Mouse (Mus musculus) liver, embryonic 11.5 days (tissue): ENCODE data around the gene Gm8297. TPM values are rescaled to one million over a fixed set of nuclear protein-coding genes. Genes with fewer than 3 reads are reported as not detected.
"Not testable (repeated sequence)": the region's sequence is repeated elsewhere in the genome, so short reads cannot be mapped to it uniquely, and the experiment has no call there.

Source experiments
- ATAC-seq: fragments of 200-750 bp; cut with Nextera tagmentation; replicated peaks from 2 replicates; pipeline ENCODE4 v1.8.0; 2017; ENCODE audit warnings: moderate number of reproducible peaks, mild to moderate bottlenecking, moderate TSS enrichment, moderate library complexity; ENCODE audit not compliant: low FRiP score
- DNase-seq: peaks from one replicate; pipeline ENCODE4 v3.0.0-alpha.2; 2017; ENCODE audit warnings: low spot score
- H3K27ac ChIP-seq: fragments of 300-500 bp; sonication (generic); 2 replicates; pipeline ENCODE4 v1.5.1; 2014; ENCODE audit warnings: mild to moderate bottlenecking, low read depth, low read length, control low read depth
- H3K27me3 ChIP-seq: fragments of 300-500 bp; sonication (generic); replicated peaks from 2 replicates; pipeline ENCODE4 v1.6.1; 2014; ENCODE audit warnings: low read length, mixed read lengths; ENCODE audit not compliant: control insufficient read depth, insufficient read depth
- H3K36me3 ChIP-seq: fragments of 300-500 bp; sonication (generic); 2 replicates; pipeline ENCODE4 v1.6.1; 2014; ENCODE audit warnings: mild to moderate bottlenecking, low read length, moderate library complexity, mixed read lengths; ENCODE audit not compliant: control insufficient read depth, insufficient read depth
- H3K4me1 ChIP-seq: fragments of 300-500 bp; sonication (generic); replicated peaks from 2 replicates; pipeline ENCODE4 v1.6.1; 2014; ENCODE audit warnings: low read length, mixed read lengths; ENCODE audit not compliant: control insufficient read depth, insufficient read depth
- H3K4me2 ChIP-seq: fragments of 300-500 bp; sonication (generic); 2 replicates; pipeline ENCODE4 v1.6.1; 2014; ENCODE audit warnings: mild to moderate bottlenecking, control low read depth, moderate library complexity
- H3K4me3 ChIP-seq: fragments of 300-500 bp; sonication (generic); 2 replicates; pipeline ENCODE4 v1.5.1; 2014; ENCODE audit warnings: low read depth, low read length, control low read depth
- H3K9ac ChIP-seq: fragments of 300-500 bp; sonication (generic); 2 replicates; pipeline ENCODE4 v1.6.1; 2014; ENCODE audit warnings: low read depth, low read length, control low read depth
- H3K9me3 ChIP-seq: fragments of 300-500 bp; sonication (generic); 2 replicates; pipeline ENCODE4 v1.6.1; 2016; ENCODE audit warnings: low read length, inconsistent platforms, mixed read lengths; ENCODE audit not compliant: control insufficient read depth
- WGBS: fragments of 180-500 bp; shearing (Covaris S2); extraction: QIAGEN DNeasy Blood & Tissue Kit; methylation state at CpG from one replicate; pipeline ENCODE4 v1.1.7; 2014; 5-methylcytosine and 5-hydroxymethylcytosine counted together
- polyA plus RNA-seq: library from polyadenylated mRNA; unstranded; fragments of >200 nt; fragmentation: Nextera tagmentation; extraction: Ambion mirVana; gene quantifications from 2 replicates; pipeline ENCODE4 v1.2.1, GENCODE M21; 2014

The Gm8297 gene
- polyA plus RNA-seq: not detected in 2 replicates

DNA sequence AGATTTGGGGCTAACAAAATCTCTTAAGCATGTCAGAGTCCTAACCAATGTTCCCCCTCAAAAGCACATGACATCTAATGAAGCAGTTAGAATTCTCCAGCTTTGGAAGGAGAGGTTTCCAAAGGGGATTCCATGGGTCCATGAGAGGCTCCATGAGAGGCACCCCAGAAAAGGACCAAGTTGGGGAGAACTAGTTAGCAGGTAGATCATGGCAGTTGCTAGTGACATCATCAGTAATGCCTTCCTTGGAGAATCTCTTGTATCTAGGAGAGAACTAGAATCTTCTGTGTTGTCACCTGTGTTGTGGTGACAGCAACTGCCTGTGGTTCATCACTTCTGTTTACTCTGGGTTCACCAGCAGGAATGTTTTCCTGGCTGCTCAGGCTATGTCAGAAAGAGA, at the start of gene Gm8297:
TSS of gene Gm8297 (plus strand) at position 301 of the 400 bp plus-strand sequence.
- H3K4me3 ChIP-seq, H3K9ac ChIP-seq, H3K27me3 ChIP-seq, H3K4me2 ChIP-seq, H3K36me3 ChIP-seq, H3K27ac ChIP-seq, H3K9me3 ChIP-seq, ATAC-seq, DNase-seq, H3K4me1 ChIP-seq: not testable (repeated sequence)

DNA sequence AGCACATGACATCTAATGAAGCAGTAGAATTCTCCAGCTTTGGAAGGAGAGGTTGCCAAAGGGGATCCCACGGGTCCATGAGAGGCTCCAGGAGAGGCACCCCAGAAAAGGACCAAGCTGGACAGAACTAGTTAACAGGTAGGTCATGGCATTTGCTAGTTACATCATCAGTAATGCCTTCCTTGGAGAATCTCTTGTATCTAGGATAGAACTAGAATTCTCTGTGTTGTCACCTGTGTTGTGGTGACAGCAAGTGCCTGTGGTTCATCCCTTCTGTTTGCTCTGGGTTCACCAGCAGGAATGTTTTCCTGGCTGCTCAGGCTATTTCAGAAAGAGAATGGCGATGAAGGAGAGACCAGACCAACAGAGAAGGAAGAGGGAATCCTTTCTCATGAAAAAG, 31.9 kb downstream of the Gm8297 start, which contains the start of gene Gm3298:
TSS of gene Gm3298 (plus strand) at position 301 of the 400 bp plus-strand sequence.
- H3K27ac ChIP-seq, H3K4me1 ChIP-seq, H3K4me2 ChIP-seq, H3K9me3 ChIP-seq, H3K9ac ChIP-seq, H3K36me3 ChIP-seq, DNase-seq, H3K27me3 ChIP-seq, H3K4me3 ChIP-seq, ATAC-seq: not testable (repeated sequence)
- 60% methylated on average over 1 of the region's 2 CpGs for WGBS

Other genes starting within 250 kb of the Gm8297 start
- gene Gm9602, start 207.6 kb upstream of the Gm8297 start, polyA plus RNA-seq: not detected in 2 replicates
- gene Gm3269, start 145.8 kb upstream of the Gm8297 start, polyA plus RNA-seq: not detected in 2 replicates
- 0.23 TPM in 1 of 2 replicates, not detected in the other for gene Gm3264, start 128.4 kb upstream of the Gm8297 start, polyA plus RNA-seq
- not detected in 2 replicates for gene Gm3278, start 91.5 kb upstream of the Gm8297 start, polyA plus RNA-seq
- not detected in 2 replicates for gene Gm3298, start 32.0 kb downstream of the Gm8297 start, polyA plus RNA-seq
- gene 4930555G01Rik, start 66.7 kb downstream of the Gm8297 start, polyA plus RNA-seq: not detected in 2 replicates
- gene Gm8281, start 87.1 kb downstream of the Gm8297 start, polyA plus RNA-seq: 0.35 and 0.38 TPM in 2 replicates
- not detected in 2 replicates for gene Gm8279, start 147.6 kb downstream of the Gm8297 start, polyA plus RNA-seq
- not detected in 2 replicates for gene Gm3317, start 180.6 kb downstream of the Gm8297 start, polyA plus RNA-seq
- not detected in 2 replicates for gene Gm8271, start 201.9 kb downstream of the Gm8297 start, polyA plus RNA-seq